Mouse (Mus musculus) MEL (cell line): Measurements from ENCODE around the gene Clock. TPM values are rescaled to one million over a fixed set of nuclear protein-coding genes. Genes with fewer than 3 reads are reported as not detected.

Source experiments
- DNase-seq: peaks from one replicate; pipeline ENCODE4 v3.0.0; 2011; ENCODE audit warnings: low read depth, low spot score
- H3K27ac ChIP-seq: 2 replicates; pipeline ENCODE4 v1.5.1; 2012; ENCODE audit warnings: low read depth, mild to moderate bottlenecking, control low read depth, low read length, moderate library complexity; ENCODE audit not compliant: control insufficient read depth
- H3K27me3 ChIP-seq, 2 experiments: fragments of 150-350 bp in 1 of 2; sonication (generic) in 1 of 2; 2 replicates each; pipeline ENCODE4 v1.6.1; 2012; ENCODE audit warnings: low read length in 2 of 2, mild to moderate bottlenecking in 2 of 2, improper control_type of control experiment in 1 of 2, moderate library complexity in 1 of 2; ENCODE audit not compliant: insufficient read depth in 2 of 2, control insufficient read depth in 1 of 2
- H3K36me3 ChIP-seq, 2 experiments: 2 replicates each; pipeline ENCODE4 v1.6.1; 2012 to 2014; ENCODE audit warnings: low read length in 2 of 2, improper control_type of control experiment in 1 of 2, inconsistent platforms in 1 of 2, mild to moderate bottlenecking in 1 of 2; ENCODE audit not compliant: insufficient read depth in 2 of 2, control insufficient read depth in 1 of 2
- H3K4me1 ChIP-seq, 2 experiments: fragments of 150-350 bp in 1 of 2; sonication (generic) in 1 of 2; 2 replicates each; pipeline ENCODE4 v1.6.1; 2012; ENCODE audit warnings: low read length in 2 of 2, improper control_type of control experiment in 1 of 2, mild to moderate bottlenecking in 1 of 2; ENCODE audit not compliant: insufficient read depth in 2 of 2, control insufficient read depth in 1 of 2
- H3K4me3 ChIP-seq, 2 experiments: fragments of 150-350 bp in 1 of 2; sonication (generic) in 1 of 2; 2 replicates each; pipeline ENCODE4 v1.5.1; 2012; ENCODE audit warnings: low read depth in 2 of 2, low read length in 2 of 2, mild to moderate bottlenecking in 2 of 2, moderate library complexity in 2 of 2, control low read depth in 1 of 2, improper control_type of control experiment in 1 of 2; ENCODE audit not compliant: control insufficient read depth in 1 of 2, insufficient read depth in 1 of 2
- H3K79me2 ChIP-seq: 2 replicates; pipeline ENCODE4 v1.6.1; 2012; ENCODE audit warnings: mild to moderate bottlenecking, low read length, moderate library complexity; ENCODE audit not compliant: control insufficient read depth, poor library complexity, insufficient read depth
- H3K9ac ChIP-seq: 2 replicates; pipeline ENCODE4 v1.6.1; 2012; ENCODE audit warnings: low read depth, mild to moderate bottlenecking, control low read depth, low read length, moderate library complexity; ENCODE audit not compliant: control insufficient read depth, poor library complexity, severe bottlenecking
- H3K9me3 ChIP-seq: fragments of 150-350 bp; sonication (generic); replicated peaks from 2 replicates; pipeline ENCODE4 v1.6.1; 2012; ENCODE audit warnings: mild to moderate bottlenecking, low read length, improper control_type of control experiment, moderate library complexity; ENCODE audit not compliant: insufficient read depth
- BHLHE40 ChIP-seq: IDR thresholded peaks from 2 replicates; pipeline ENCODE4 v1.6.1; 2012; ENCODE audit warnings: low read depth, mild to moderate bottlenecking, inconsistent platforms, low read length, improper control_type of control experiment, borderline replicate concordance
- EP300 ChIP-seq, 2 experiments: IDR thresholded peaks; 2 replicates each; pipeline ENCODE4 v1.6.1; 2011; ENCODE audit warnings: improper control_type of control experiment in 2 of 2, low read length in 2 of 2, low read depth in 1 of 2, mild to moderate bottlenecking in 1 of 2
- GATA1 ChIP-seq: IDR thresholded peaks from 2 replicates; pipeline ENCODE4 v1.6.1; 2011; ENCODE audit warnings: low read depth, low read length, improper control_type of control experiment
- MAFK ChIP-seq: IDR thresholded peaks from 2 replicates; pipeline ENCODE4 v1.6.1; 2011; ENCODE audit warnings: low read depth, mild to moderate bottlenecking, low read length, improper control_type of control experiment, borderline replicate concordance
- POLR2AphosphoS2 ChIP-seq: IDR thresholded peaks from 2 replicates; pipeline ENCODE4 v1.6.1; 2011; ENCODE audit warnings: low read length, improper control_type of control experiment
- POLR2AphosphoS5 ChIP-seq: IDR thresholded peaks from 2 replicates; pipeline ENCODE4 v1.6.1; 2012; ENCODE audit warnings: low read depth, borderline replicate concordance, mild to moderate bottlenecking, inconsistent platforms, low read length, moderate library complexity, mixed read lengths
- RCOR1 ChIP-seq: IDR thresholded peaks from 2 replicates; pipeline ENCODE4 v1.6.1; 2012; ENCODE audit warnings: low read depth, mild to moderate bottlenecking, inconsistent platforms, low read length, improper control_type of control experiment
- SIN3A ChIP-seq: IDR thresholded peaks from 2 replicates; pipeline ENCODE4 v1.6.1; 2012; ENCODE audit warnings: low read length, improper control_type of control experiment, inconsistent platforms
- USF1 ChIP-seq: IDR thresholded peaks from 2 replicates; pipeline ENCODE4 v1.6.1; 2014; ENCODE audit warnings: low read depth, mild to moderate bottlenecking, inconsistent platforms, low read length, improper control_type of control experiment, moderate library complexity
- ZC3H11A ChIP-seq: IDR thresholded peaks from 2 replicates; pipeline ENCODE4 v1.6.1; 2012; ENCODE audit warnings: low read depth, mild to moderate bottlenecking, inconsistent platforms, low read length, improper control_type of control experiment
- ZMIZ1 ChIP-seq: IDR thresholded peaks from 2 replicates; pipeline ENCODE4 v1.6.1; 2012; ENCODE audit warnings: low read depth, mild to moderate bottlenecking, inconsistent platforms, low read length, improper control_type of control experiment, moderate library complexity
- ZNF384 ChIP-seq: IDR thresholded peaks from 2 replicates; pipeline ENCODE4 v1.6.1; 2012; ENCODE audit warnings: low read depth, mild to moderate bottlenecking, inconsistent platforms, low read length, improper control_type of control experiment
- polyA plus RNA-seq, 2 experiments: library from polyadenylated mRNA; stranded (reverse) in 1 of 2; unstranded in 1 of 2; fragments of >175 nt in 1 of 2; fragments of >200 nt in 1 of 2; gene quantifications; 2 replicates each; pipeline versions ENCODE4 v1.2.1 to v1.2.4; 2012; ENCODE audit warnings: low replicate concordance in 2 of 2, low read depth in 1 of 2; ENCODE audit not compliant: insufficient read length in 2 of 2, insufficient read depth in 1 of 2, missing spikeins in 1 of 2
- total RNA-seq: library from RNA; depleted of rRNA; stranded (reverse); fragments of 300-350 nt; gene quantifications from 2 replicates; pipeline ENCODE4 v1.2.3, GENCODE M21; 2012

Clock gene
- total and polyA plus RNA-seq, 3 experiments = 4.1 to 77.5 (median 6.3) TPM

DNA sequence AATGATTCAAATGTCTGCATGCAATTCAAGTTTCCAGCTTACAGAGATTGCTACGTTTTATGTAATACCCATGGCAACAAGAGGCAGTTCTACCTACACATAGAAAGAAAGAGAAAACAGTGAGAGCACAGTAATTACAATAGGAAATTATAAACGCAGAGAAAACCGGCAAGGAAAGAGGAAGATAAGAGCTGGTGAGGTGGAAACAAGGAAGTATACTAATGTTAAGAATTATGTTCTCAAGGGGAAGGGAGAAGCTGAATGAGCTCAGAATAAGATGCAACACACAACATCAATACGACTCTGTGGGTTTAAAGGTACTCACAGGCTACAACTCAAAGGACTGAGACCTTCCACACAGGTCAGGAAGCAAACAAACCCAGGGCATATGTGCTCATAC, 29.6 kb downstream of the Clock start:
- Histone ChIP-seq H3K4me3 (no peak overlapping the region), H3K36me3 (peaks cover 2 to 12% of the 10 kb centered on the region in 2 experiments; a peak in 3 of 4 replicates), H3K9ac (no peak overlapping the region), H3K4me1 (peaks cover 4 to 5% of the 10 kb centered on the region in 2 experiments; a peak in 3 of 4 replicates), H3K27ac (no peak overlapping the region), H3K27me3 (no peaks in the 10 kb centered on the region), H3K79me2 (no peaks in the 10 kb centered on the region; the same call in 1 of the 2 replicates), H3K9me3 (no peaks in the 10 kb centered on the region)
- peak; percentile 65 for DNase-seq
- no peak for TF ChIP-seq EP300 (IDR thresholded peaks at IDR 0.05; ENCODE audit: low read depth in 1 of 2, low read length in 2 of 2)
- TF ChIP-seq ZC3H11A = no peak
- peak; percentile 68 for TF ChIP-seq GATA1

DNA sequence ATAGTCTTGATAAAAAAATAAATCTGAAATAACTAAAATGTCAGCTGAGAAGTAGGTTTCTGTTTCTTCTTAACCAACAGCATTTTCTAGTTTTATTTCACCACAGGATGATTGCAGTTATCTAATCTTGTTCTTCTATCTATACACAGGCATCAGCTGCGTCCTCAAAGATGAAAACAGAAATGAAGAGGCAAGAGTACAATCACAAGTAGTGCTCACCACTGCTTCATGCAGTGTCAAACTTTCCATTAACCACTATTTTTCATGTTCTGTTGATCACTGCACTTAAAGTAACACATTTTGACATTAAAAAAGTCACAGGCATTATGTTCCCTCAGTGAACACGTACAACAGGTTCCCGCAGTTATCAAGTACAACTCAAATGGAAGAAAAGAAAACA, 53.6 kb downstream of the Clock start:
- no peaks in the 10 kb centered on the region for H3K4me1 ChIP-seq
- no peaks in the 10 kb centered on the region for H3K9me3 ChIP-seq
- H3K36me3 ChIP-seq = peaks cover 0 to 6% of the 10 kb centered on the region in 2 experiments; a peak in 2 of 4 replicates
- no peak for DNase-seq
- no peak overlapping the region for H3K4me3 ChIP-seq
- H3K79me2 ChIP-seq = no peaks in the 10 kb centered on the region
- H3K9ac ChIP-seq = no peak overlapping the region
- H3K27me3 ChIP-seq = no peaks in the 10 kb centered on the region
- no peak for TF ChIP-seq USF1
- TF ChIP-seq MAFK = no peak
- no peak for TF ChIP-seq POLR2AphosphoS5
- no peak for TF ChIP-seq RCOR1
- no peak for TF ChIP-seq SIN3A
- no peak for TF ChIP-seq ZMIZ1
- no peak for TF ChIP-seq POLR2AphosphoS2
- no peak overlapping the region for H3K27ac ChIP-seq

- H3K4me3 ChIP-seq = no peak overlapping the region
- TF ChIP-seq ZNF384 (peak; percentile 74), BHLHE40 (no peak)
- no peak overlapping the region for H3K9ac ChIP-seq
- no peak overlapping the region for H3K27ac ChIP-seq
- no peaks in the 10 kb centered on the region for H3K9me3 ChIP-seq
- H3K4me1 ChIP-seq = no peaks in the 10 kb centered on the region
- H3K79me2 ChIP-seq = no peaks in the 10 kb centered on the region
- H3K27me3 ChIP-seq = no peaks in the 10 kb centered on the region
- DNase-seq = no peak
- peaks cover 0 to 10% of the 10 kb centered on the region in 2 experiments; a peak in 2 of 4 replicates for H3K36me3 ChIP-seq
These were observed 58.1 kb downstream of the Clock start for GRCm38 (mm10) chr5:76246539-76246938.
